ENCODE assay signal across 8 mouse cellular contexts in genomic region chr6:146633097-146633496, GRCm38 (mm10). TPM values are rescaled to one million over a fixed set of nuclear protein-coding genes. Genes with fewer than 3 reads are reported as not detected.
DNase-seq lines count a peak whose midpoint lies in the region; ATAC-seq lines count a peak whose summit lies in the region.

No protein-coding gene starts in this region.

- peak overlapping the region; percentile 77 for H3K4me3 ChIP-seq in kidney, embryonic 15.5 days (replicated peaks)
- no peak overlapping the region; the same call in 1 of the 2 replicates for H3K4me3 ChIP-seq in hindbrain, embryonic 11.5 days (ENCODE audit: low read depth, low read length)
- peak overlapping the region; percentile 97 for H3K4me3 ChIP-seq in megakaryocyte, embryonic 14.5 days (replicated peaks)

- peak overlapping the region; percentile 84 for H3K4me2 ChIP-seq in kidney, embryonic 15.5 days
- H3K4me2 ChIP-seq in hindbrain, embryonic 11.5 days (replicated peaks; ENCODE audit: low read depth, low read length): peak overlapping the region; percentile 63; the same call in 1 of the 2 replicates

- WGBS in kidney, embryonic 15.5 days: 53% methylated on average over 8 of the region's 8 CpGs
- WGBS in hindbrain, embryonic 11.5 days: 48% methylated on average over 8 of the region's 8 CpGs

- H3K9me3 ChIP-seq in kidney, embryonic 15.5 days (replicated peaks): no peaks in the 10 kb centered on the region
- H3K9me3 ChIP-seq in hindbrain, embryonic 11.5 days (ENCODE audit: control insufficient read depth, low read length): no peaks in the 10 kb centered on the region
- no peaks in the 10 kb centered on the region for H3K9me3 ChIP-seq in megakaryocyte, embryonic 14.5 days

- DNase-seq in kidney, adult 11 months: no peak
- DNase-seq in cerebellum, postnatal 25 days: peak; percentile 26 to 33
- peak; percentile 33 for DNase-seq in hindbrain, embryonic 11.5 days (ENCODE audit: low spot score)
- DNase-seq in layer of hippocampus, postnatal 25 days (ENCODE audit: extremely low spot score in 1 of 2, low spot score in 1 of 2): no peak
- no peak for DNase-seq in thymus, postnatal 36 days
- DNase-seq in thymus, postnatal 10 days (ENCODE audit: low spot score in 2 of 2): no peak

- H3K9ac ChIP-seq in kidney, embryonic 15.5 days: 0 out of 2 replicates have a peak overlapping the region, but pooled peaks have one; percentile 7
- H3K9ac ChIP-seq in hindbrain, embryonic 11.5 days (ENCODE audit: low read depth, low read length): no peak overlapping the region

- no peak for ATAC-seq in kidney, embryonic 15.5 days (replicated peaks; ENCODE audit: low FRiP score)
- ATAC-seq in hindbrain, embryonic 11.5 days (ENCODE audit: low FRiP score): no peak

- no peak overlapping the region for H3K27ac ChIP-seq in kidney, embryonic 15.5 days
- no peak overlapping the region for H3K27ac ChIP-seq in hindbrain, embryonic 11.5 days (ENCODE audit: low read depth, low read length)

- peaks cover 30% of the 10 kb centered on the region for H3K4me1 ChIP-seq in kidney, embryonic 15.5 days
- H3K4me1 ChIP-seq in hindbrain, embryonic 11.5 days (replicated peaks; ENCODE audit: control insufficient read depth, insufficient read depth, low read length): no peaks in the 10 kb centered on the region
- H3K4me1 ChIP-seq in megakaryocyte, embryonic 14.5 days: peaks cover 48% of the 10 kb centered on the region

- H3K36me3 ChIP-seq in kidney, embryonic 15.5 days: no peaks in the 10 kb centered on the region
- no peaks in the 10 kb centered on the region for H3K36me3 ChIP-seq in hindbrain, embryonic 11.5 days (ENCODE audit: control insufficient read depth, insufficient read depth, low read length)
- peaks cover 20% of the 10 kb centered on the region for H3K36me3 ChIP-seq in megakaryocyte, embryonic 14.5 days (replicated peaks; ENCODE audit: low read length)

- H3K27me3 ChIP-seq in kidney, embryonic 15.5 days: no peaks in the 10 kb centered on the region
- H3K27me3 ChIP-seq in hindbrain, embryonic 11.5 days (ENCODE audit: control insufficient read depth, insufficient read depth, low read length): no peaks in the 10 kb centered on the region
- H3K27me3 ChIP-seq in megakaryocyte, embryonic 14.5 days (replicated peaks): no peaks in the 10 kb centered on the region

RNA-seq across cellular contexts. Expression of gene Med21, which starts 9.2 kb away (rescaled TPM):
- 137 and 154 TPM in 2 replicates for polyA plus RNA-seq in kidney, embryonic 15.5 days (2015; fragmentation: Nextera tagmentation; extraction: Ambion mirVana)
- polyA plus RNA-seq in hindbrain, embryonic 11.5 days (2014; fragmentation: Nextera tagmentation; extraction: Ambion mirVana): 125 and 132 TPM in 2 replicates
- 4.1 TPM in 1 of 2 replicates, not detected in the other for polyA plus RNA-seq in megakaryocyte, embryonic 14.5 days (2012; ENCODE audit: insufficient read depth, low replicate concordance)
- total RNA-seq in layer of hippocampus, postnatal 25 days (2021): 10 to 100 TPM; 38.6 to 47.1 TPM

RNA-seq across cellular contexts. Expression of gene Tm7sf3, which starts 9.5 kb away (rescaled TPM):
- 36.5 and 37.0 TPM in 2 replicates for polyA plus RNA-seq in kidney, embryonic 15.5 days (2015; fragmentation: Nextera tagmentation; extraction: Ambion mirVana)
- polyA plus RNA-seq in hindbrain, embryonic 11.5 days (2014; fragmentation: Nextera tagmentation; extraction: Ambion mirVana): 25.8 and 27.8 TPM in 2 replicates
- 11.0 and 20.2 TPM in 2 replicates for polyA plus RNA-seq in megakaryocyte, embryonic 14.5 days (2012; ENCODE audit: insufficient read depth, low replicate concordance)
- 10 to 100 TPM; 42.0 to 44.2 TPM for total RNA-seq in layer of hippocampus, postnatal 25 days (2021)

RNA-seq across cellular contexts. Expression of gene Ints13, which starts 55.5 kb away (rescaled TPM):
- polyA plus RNA-seq in kidney, embryonic 15.5 days (2015; fragmentation: Nextera tagmentation; extraction: Ambion mirVana): 82.7 and 87.4 TPM in 2 replicates
- 90.9 and 93.7 TPM in 2 replicates for polyA plus RNA-seq in hindbrain, embryonic 11.5 days (2014; fragmentation: Nextera tagmentation; extraction: Ambion mirVana)
- polyA plus RNA-seq in megakaryocyte, embryonic 14.5 days (2012; ENCODE audit: insufficient read depth, low replicate concordance): 2.1 and 44.0 TPM in 2 replicates
- total RNA-seq in layer of hippocampus, postnatal 25 days (2021): 10 to 100 TPM; 35.2 to 44.2 TPM

RNA-seq across cellular contexts. Expression of gene Fgfr1op2, which starts 56.1 kb away (rescaled TPM):
- 85.5 and 87.8 TPM in 2 replicates for polyA plus RNA-seq in kidney, embryonic 15.5 days (2015; fragmentation: Nextera tagmentation; extraction: Ambion mirVana)
- 79.8 and 85.1 TPM in 2 replicates for polyA plus RNA-seq in hindbrain, embryonic 11.5 days (2014; fragmentation: Nextera tagmentation; extraction: Ambion mirVana)
- polyA plus RNA-seq in megakaryocyte, embryonic 14.5 days (2012; ENCODE audit: insufficient read depth, low replicate concordance): 87.4 and 151 TPM in 2 replicates
- total RNA-seq in layer of hippocampus, postnatal 25 days (2021): 100 to 1,000 TPM; 100 to 104 TPM

Comparison
In these comparisons a context has a peak if more than half of its experiments do, and no peak if none do; other contexts are left out.
1. DNase-seq: peak in cerebellum, postnatal 25 days (2 of 2) and hindbrain, embryonic 11.5 days (single experiment); none in kidney, adult 11 months (single experiment), layer of hippocampus, postnatal 25 days (0 of 2), thymus, postnatal 36 days (0 of 2) and thymus, postnatal 10 days (0 of 2).
2. RNA of gene Med21, which starts 9.2 kb away (polyA plus RNA-seq): 137 to 154 TPM in kidney, embryonic 15.5 days and 125 to 132 TPM in hindbrain, embryonic 11.5 days; 4.1 TPM in megakaryocyte, embryonic 14.5 days; every median in the first group is over 10 times any median in the second.